Mouse (Mus musculus) CD8-positive naive resting alpha-beta T cell, adult 2 months (primary cell): ENCODE results near the gene Mrpl42.

ENCODE experiments used
- DNase-seq, 2 experiments: peaks; one replicate each; pipeline ENCODE4 v3.0.0; 2022; ENCODE audit warnings: low read depth in 2 of 2, low spot score in 2 of 2

Gene Mrpl42

GRCm38 (mm10) chr10:95461053-95461553, 40.6 kb downstream of the Mrpl42 start:
- DNase-seq = no peak

- no peak for DNase-seq
These were observed 43.5 kb downstream of the Mrpl42 start for GRCm38 (mm10) chr10:95458050-95458806.

GRCm38 (mm10) chr10:95457367-95458049, 44.2 kb downstream of the Mrpl42 start:
- no peak for DNase-seq

GRCm38 (mm10) chr10:95456103-95456502, 45.6 kb downstream of the Mrpl42 start:
- no peak for DNase-seq

- no peak for DNase-seq
These were observed 48.5 kb downstream of the Mrpl42 start for GRCm38 (mm10) chr10:95453282-95453681.

- no peak for DNase-seq
These were observed 52.7 kb downstream of the Mrpl42 start for GRCm38 (mm10) chr10:95449033-95449432.

- DNase-seq = no peak
These were observed 53.8 kb downstream of the Mrpl42 start for GRCm38 (mm10) chr10:95447954-95448353.

GRCm38 (mm10) chr10:95445104-95446056, 56.4 kb downstream of the Mrpl42 start:
- no peak for DNase-seq

- no peak for DNase-seq
These were observed 59.4 kb downstream of the Mrpl42 start for GRCm38 (mm10) chr10:95442334-95442733.

- DNase-seq = no peak
These were observed 61.2 kb downstream of the Mrpl42 start for GRCm38 (mm10) chr10:95440566-95440965.

- no peak for DNase-seq
These were observed 61.9 kb downstream of the Mrpl42 start for GRCm38 (mm10) chr10:95439718-95440339.

- DNase-seq = no peak
These were observed 62.8 kb downstream of the Mrpl42 start for GRCm38 (mm10) chr10:95438941-95439340.
